9 mouse cellular contexts compared by ENCODE assay signal in the genomic region with DNA sequence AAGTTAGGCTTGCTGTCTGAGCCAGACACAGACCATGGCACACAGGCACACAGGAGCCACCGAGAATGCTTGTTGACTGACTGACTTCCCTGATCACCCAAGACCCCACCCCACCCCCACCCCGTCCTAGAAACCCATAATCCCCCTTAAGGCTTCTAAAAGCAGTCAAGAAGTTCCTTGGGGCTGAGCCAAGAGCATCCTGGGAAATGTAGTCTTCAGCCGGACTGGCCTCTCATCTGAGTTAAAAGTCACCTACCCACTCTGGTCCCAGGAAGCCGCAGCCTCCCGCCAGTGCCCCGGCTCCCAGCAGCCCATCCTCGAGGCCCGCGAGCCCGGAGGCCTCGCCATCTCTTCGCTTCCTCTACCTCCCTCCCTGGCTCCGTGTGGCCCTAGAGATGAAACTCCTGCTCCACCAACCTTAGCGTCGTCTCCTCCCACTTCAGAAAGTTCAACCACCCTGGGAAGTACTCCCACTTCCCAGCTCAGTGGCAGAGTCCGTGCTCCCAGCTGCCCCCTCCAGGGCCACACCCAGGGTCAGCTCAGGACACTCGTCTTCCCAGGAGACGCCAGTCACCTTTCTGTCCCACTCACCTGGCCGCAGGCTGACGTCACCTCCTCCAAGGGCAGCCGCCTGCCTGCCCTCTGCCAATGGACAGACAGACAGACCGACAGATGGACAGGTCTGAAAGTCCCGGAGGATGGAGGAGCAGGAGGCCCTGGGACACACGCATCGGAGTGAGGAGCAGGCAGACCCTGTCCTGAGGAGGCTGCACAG. TPM values are rescaled to one million over a fixed set of nuclear protein-coding genes. Genes with fewer than 3 reads are reported as not detected.
DNase-seq lines count a peak whose midpoint lies in the region; ATAC-seq lines count a peak whose summit lies in the region.
"Had no signal": no experiment of that assay in that cellular context is flagged by ENCODE, and none has a peak within 500 bp of the region (broad histone marks: within the 10 kb centered on the region; RNA-seq: fewer than 3 reads in every experiment).

No protein-coding gene starts in this region.

- H3K9me3 ChIP-seq in lung, embryonic 15.5 days: no peaks in the 10 kb centered on the region
- H3K9me3 ChIP-seq in hindbrain, embryonic 15.5 days: no peaks in the 10 kb centered on the region
- H3K9me3 ChIP-seq in neural tube, embryonic 13.5 days: no peaks in the 10 kb centered on the region

- DNase-seq in cerebellum, adult 11-12 months: peak; percentile 59
- DNase-seq in cerebellum, adult 8-10 months: no peak
- no peak for DNase-seq in lung, postnatal 10 days
- no peak for DNase-seq in retina, embryonic 14.5 days (ENCODE audit: low spot score)
- DNase-seq in spleen, adult 12 weeks (ENCODE audit: low spot score): no peak
- DNase-seq: gastrocnemius, postnatal 14 days had no signal

- ATAC-seq in lung, embryonic 15.5 days (ENCODE audit: borderline replicate concordance, extremely low read depth, low FRiP score, low TSS enrichment): no peak
- no peak for ATAC-seq in hindbrain, embryonic 15.5 days (ENCODE audit: low FRiP score, low read depth)
- ATAC-seq in neural tube, embryonic 13.5 days (ENCODE audit: low read depth): no peak

- WGBS in lung, embryonic 15.5 days: 20% methylated on average over 25 of the region's 25 CpGs
- WGBS in hindbrain, embryonic 15.5 days: 19% methylated on average over 25 of the region's 25 CpGs
- WGBS in neural tube, embryonic 13.5 days: 13% methylated on average over 25 of the region's 25 CpGs

- peaks cover 46% of the 10 kb centered on the region for H3K27me3 ChIP-seq in lung, embryonic 15.5 days
- H3K27me3 ChIP-seq in hindbrain, embryonic 15.5 days: no peaks in the 10 kb centered on the region
- H3K27me3 ChIP-seq in neural tube, embryonic 13.5 days: peaks cover 33% of the 10 kb centered on the region

- no peaks in the 10 kb centered on the region for H3K36me3 ChIP-seq in lung, embryonic 15.5 days
- H3K36me3 ChIP-seq in hindbrain, embryonic 15.5 days: no peaks in the 10 kb centered on the region
- H3K36me3 ChIP-seq in neural tube, embryonic 13.5 days: no peaks in the 10 kb centered on the region

- H3K4me2 ChIP-seq in lung, embryonic 15.5 days: peak overlapping the region; percentile 42; the same call in 1 of the 2 replicates
- peak overlapping the region; percentile 82 for H3K4me2 ChIP-seq in hindbrain, embryonic 15.5 days
- peak overlapping the region; percentile 76 for H3K4me2 ChIP-seq in neural tube, embryonic 13.5 days

- H3K27ac ChIP-seq in lung, embryonic 15.5 days: no peak overlapping the region
- no peak overlapping the region for H3K27ac ChIP-seq in hindbrain, embryonic 15.5 days (replicated peaks)
- H3K27ac ChIP-seq in neural tube, embryonic 13.5 days (replicated peaks): no peak overlapping the region

- peaks cover 41% of the 10 kb centered on the region for H3K4me1 ChIP-seq in lung, embryonic 15.5 days
- peaks cover 66% of the 10 kb centered on the region for H3K4me1 ChIP-seq in hindbrain, embryonic 15.5 days (replicated peaks)
- H3K4me1 ChIP-seq in neural tube, embryonic 13.5 days (replicated peaks): peaks cover 79% of the 10 kb centered on the region

- no peak overlapping the region for H3K9ac ChIP-seq in lung, embryonic 15.5 days
- H3K9ac ChIP-seq in hindbrain, embryonic 15.5 days: 0 out of 2 replicates have a peak overlapping the region, but pooled peaks have one; percentile 80
- peak overlapping the region; percentile 85 for H3K9ac ChIP-seq in neural tube, embryonic 13.5 days

- no peak overlapping the region for H3K4me3 ChIP-seq in lung, embryonic 15.5 days
- H3K4me3 ChIP-seq in hindbrain, embryonic 15.5 days: peak overlapping the region; percentile 73
- peak overlapping the region; percentile 74 for H3K4me3 ChIP-seq in neural tube, embryonic 13.5 days

RNA-seq across cellular contexts. Expression of gene Sema6b, which starts 2.1 kb away (rescaled TPM):
- 2.1 TPM in 2 replicates for polyA plus RNA-seq in lung, embryonic 15.5 days (2015; fragmentation: Nextera tagmentation; extraction: Ambion mirVana)
- 17.4 and 19.2 TPM in 2 replicates for polyA plus RNA-seq in hindbrain, embryonic 15.5 days (2015; fragmentation: Nextera tagmentation; extraction: Ambion mirVana)
- 10.9 and 11.1 TPM in 2 replicates for polyA plus RNA-seq in neural tube, embryonic 13.5 days (2015; fragmentation: Nextera tagmentation; extraction: Ambion mirVana)

RNA-seq across cellular contexts. Expression of gene Lrg1, which starts 16.2 kb away (rescaled TPM):
- polyA plus RNA-seq in lung, embryonic 15.5 days (2015; fragmentation: Nextera tagmentation; extraction: Ambion mirVana): 0.55 TPM in 2 replicates
- polyA plus RNA-seq in hindbrain, embryonic 15.5 days (2015; fragmentation: Nextera tagmentation; extraction: Ambion mirVana): 0.33 and 0.62 TPM in 2 replicates
- polyA plus RNA-seq in neural tube, embryonic 13.5 days (2015; fragmentation: Nextera tagmentation; extraction: Ambion mirVana): 0.22 TPM in 1 of 2 replicates, not detected in the other

RNA-seq across cellular contexts. Expression of gene Plin5, which starts 20.6 kb away (rescaled TPM):
- 0.95 and 1.2 TPM in 2 replicates for polyA plus RNA-seq in lung, embryonic 15.5 days (2015; fragmentation: Nextera tagmentation; extraction: Ambion mirVana)
- polyA plus RNA-seq in hindbrain, embryonic 15.5 days (2015; fragmentation: Nextera tagmentation; extraction: Ambion mirVana): 1.7 and 2.5 TPM in 2 replicates
- polyA plus RNA-seq in neural tube, embryonic 13.5 days (2015; fragmentation: Nextera tagmentation; extraction: Ambion mirVana): 0.83 and 0.93 TPM in 2 replicates

RNA-seq across cellular contexts. Expression of gene Tnfaip8l1, which starts 24.3 kb away (rescaled TPM):
- polyA plus RNA-seq in lung, embryonic 15.5 days (2015; fragmentation: Nextera tagmentation; extraction: Ambion mirVana): 15.3 and 18.3 TPM in 2 replicates
- 9.5 and 10.7 TPM in 2 replicates for polyA plus RNA-seq in hindbrain, embryonic 15.5 days (2015; fragmentation: Nextera tagmentation; extraction: Ambion mirVana)
- 8.5 and 9.1 TPM in 2 replicates for polyA plus RNA-seq in neural tube, embryonic 13.5 days (2015; fragmentation: Nextera tagmentation; extraction: Ambion mirVana)

RNA-seq across cellular contexts. Expression of gene Plin4, which starts 28.4 kb away (rescaled TPM):
- 0.10 and 0.19 TPM in 2 replicates for polyA plus RNA-seq in lung, embryonic 15.5 days (2015; fragmentation: Nextera tagmentation; extraction: Ambion mirVana)
- 0.08 and 0.21 TPM in 2 replicates for polyA plus RNA-seq in hindbrain, embryonic 15.5 days (2015; fragmentation: Nextera tagmentation; extraction: Ambion mirVana)
- 0.03 and 0.11 TPM in 2 replicates for polyA plus RNA-seq in neural tube, embryonic 13.5 days (2015; fragmentation: Nextera tagmentation; extraction: Ambion mirVana)
